Mouse (Mus musculus): ENCODE measurements at regions not wholly inside any gene's neighbourhood (a gene's known extent, or its start where the extent isn't known, plus 50 kb on each side); places are given as distances from the start of the nearest gene placed in this dataset.

DNA sequence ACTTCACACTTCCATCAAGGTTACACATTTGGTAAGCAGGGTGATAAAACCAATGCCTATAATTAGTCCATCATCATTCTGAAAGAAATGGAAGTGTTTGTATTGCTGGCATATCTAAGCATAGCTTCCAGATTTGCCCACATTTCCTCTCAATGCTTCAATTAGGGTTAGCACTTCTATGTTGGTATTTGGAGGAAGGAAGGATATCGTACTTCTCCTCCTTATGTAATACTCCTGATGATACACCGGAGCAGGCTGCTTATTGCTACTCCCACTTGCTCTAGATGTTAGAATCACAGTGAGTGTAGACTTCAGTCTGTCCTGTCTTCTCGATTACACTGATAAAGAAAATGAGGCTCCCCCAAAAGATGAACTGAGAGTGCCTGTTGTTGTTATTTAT, 185.4 kb downstream of the Abcc12 start:
- Histone ChIP-seq H3K27me3 (no peaks in the 10 kb centered on the region), H3K9me3 (0 out of 2 replicates have a peak, but pooled peaks cover 6% of the 10 kb centered on the region), H3K9ac (replicated peaks) (no peak overlapping the region), H3K27ac (no peak overlapping the region), H3K36me3 (no peaks in the 10 kb centered on the region), H3K4me1 (replicated peaks) (peaks cover 3% of the 10 kb centered on the region), H3K4me2 (no peak overlapping the region), H3K4me3 (replicated peaks) (no peak overlapping the region)
- 88% methylated on average over 3 of the region's 3 CpGs for WGBS
- ATAC-seq (ENCODE audit: insufficient number of reproducible peaks, insufficient read depth, low FRiP score, low TSS enrichment, low read depth), result no peak

DNA sequence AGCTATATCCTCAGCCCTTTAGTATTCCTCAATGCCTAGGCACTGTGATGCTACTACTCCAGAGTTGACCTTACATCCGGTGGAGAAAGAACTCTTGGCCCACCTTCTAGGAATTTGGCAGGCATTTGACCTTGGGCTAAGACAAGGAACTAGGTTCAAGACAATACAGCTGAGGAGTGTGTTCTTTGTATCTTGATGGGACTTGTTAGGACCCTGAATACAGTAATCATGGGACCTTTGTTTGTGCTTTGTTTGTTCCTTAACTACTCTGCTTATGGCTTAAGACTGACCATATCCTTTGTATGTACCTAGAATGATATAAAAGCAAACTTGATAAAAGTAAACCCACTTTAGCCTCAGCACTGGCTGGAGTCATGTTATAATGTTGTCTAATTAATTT, 186.7 kb downstream of the Abcc12 start:
- Histone ChIP-seq H3K4me2 (no peak overlapping the region), H3K4me3 (replicated peaks) (no peak overlapping the region), H3K9me3 (0 out of 2 replicates have a peak, but pooled peaks cover 6% of the 10 kb centered on the region), H3K9ac (replicated peaks) (no peak overlapping the region), H3K36me3 (no peaks in the 10 kb centered on the region), H3K27ac (no peak overlapping the region), H3K4me1 (replicated peaks) (peaks cover 15% of the 10 kb centered on the region), H3K27me3 (no peaks in the 10 kb centered on the region)
- 85% methylated on average over 1 of the region's 1 CpGs for WGBS
- ATAC-seq (ENCODE audit: insufficient number of reproducible peaks, insufficient read depth, low FRiP score, low TSS enrichment, low read depth), result no peak

GRCm38 (mm10) chr8:86393374-86393773, 187.1 kb downstream of the Abcc12 start:
- ATAC-seq (ENCODE audit: insufficient number of reproducible peaks, insufficient read depth, low FRiP score, low TSS enrichment, low read depth), result no peak
- Histone ChIP-seq H3K36me3 (no peaks in the 10 kb centered on the region), H3K4me1 (replicated peaks) (peaks cover 15% of the 10 kb centered on the region), H3K4me2 (no peak overlapping the region), H3K9me3 (0 out of 2 replicates have a peak, but pooled peaks cover 6% of the 10 kb centered on the region), H3K4me3 (replicated peaks) (no peak overlapping the region), H3K27me3 (no peaks in the 10 kb centered on the region), H3K27ac (no peak overlapping the region), H3K9ac (replicated peaks) (no peak overlapping the region)
- 77% methylated on average over 2 of the region's 2 CpGs for WGBS

- H3K9ac ChIP-seq (replicated peaks), result no peak overlapping the region
- 0 out of 2 replicates have a peak, but pooled peaks cover under 1% of the 10 kb centered on the region for H3K9me3 ChIP-seq
- WGBS, result 92% methylated on average over 8 of the region's 8 CpGs
- ATAC-seq (ENCODE audit: insufficient number of reproducible peaks, insufficient read depth, low FRiP score, low TSS enrichment, low read depth), result no peak
- peaks cover 15% of the 10 kb centered on the region for H3K4me1 ChIP-seq (replicated peaks)
- H3K4me2 ChIP-seq, result no peak overlapping the region
- H3K27ac ChIP-seq, result no peak overlapping the region
- H3K36me3 ChIP-seq, result no peaks in the 10 kb centered on the region
- no peaks in the 10 kb centered on the region for H3K27me3 ChIP-seq
- no peak overlapping the region for H3K4me3 ChIP-seq (replicated peaks)
Measured at GRCm38 (mm10) chr8:86390715-86391114, 189.8 kb downstream of the Abcc12 start.

GRCm38 (mm10) chr8:86389690-86390671, 190.5 kb downstream of the Abcc12 start:
- Histone ChIP-seq H3K27ac (peak overlapping the region; percentile 23; the same call in 1 of the 2 replicates), H3K4me2 (no peak overlapping the region), H3K36me3 (no peaks in the 10 kb centered on the region), H3K9me3 (no peaks in the 10 kb centered on the region), H3K27me3 (no peaks in the 10 kb centered on the region), H3K4me3 (replicated peaks) (no peak overlapping the region), H3K9ac (replicated peaks) (no peak overlapping the region), H3K4me1 (replicated peaks) (peaks cover 15% of the 10 kb centered on the region)
- 36% methylated on average over 3 of the region's 3 CpGs for WGBS
- ATAC-seq (ENCODE audit: insufficient number of reproducible peaks, insufficient read depth, low FRiP score, low TSS enrichment, low read depth), result peak; percentile 81

DNA sequence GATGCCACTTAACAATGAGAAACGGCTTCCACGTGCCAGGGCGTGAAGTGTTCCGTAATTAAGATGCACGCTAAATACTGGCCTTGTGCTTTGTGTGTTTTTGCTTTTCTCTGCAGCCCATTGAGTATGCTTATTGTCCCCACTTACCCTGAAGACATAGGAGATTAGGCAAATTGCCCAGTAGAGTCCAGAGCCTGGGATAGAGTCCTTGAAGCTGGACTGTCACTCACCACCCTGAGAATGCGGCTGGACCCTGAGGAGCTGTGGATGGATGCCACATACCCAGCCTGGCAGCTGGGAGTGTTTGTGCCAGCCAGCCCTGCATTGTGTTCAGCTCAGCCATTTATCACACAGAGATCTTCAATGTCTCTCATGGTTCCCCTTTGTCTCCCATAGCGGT, 195.2 kb downstream of the Abcc12 start:
- H3K4me1 ChIP-seq (replicated peaks), result peaks cover 13% of the 10 kb centered on the region
- H3K36me3 ChIP-seq, result no peaks in the 10 kb centered on the region
- 90% methylated on average over 7 of the region's 7 CpGs for WGBS
- no peak overlapping the region for H3K27ac ChIP-seq
- no peak overlapping the region for H3K4me2 ChIP-seq
- no peak overlapping the region for H3K9ac ChIP-seq (replicated peaks)
- no peak overlapping the region for H3K4me3 ChIP-seq (replicated peaks)
- H3K9me3 ChIP-seq, result no peaks in the 10 kb centered on the region
- no peak for ATAC-seq (ENCODE audit: insufficient number of reproducible peaks, insufficient read depth, low FRiP score, low TSS enrichment, low read depth)
- no peaks in the 10 kb centered on the region for H3K27me3 ChIP-seq

- ATAC-seq (ENCODE audit: insufficient number of reproducible peaks, insufficient read depth, low FRiP score, low TSS enrichment, low read depth), result no peak
- H3K9me3 ChIP-seq, result no peaks in the 10 kb centered on the region
- no peak overlapping the region for H3K4me3 ChIP-seq (replicated peaks)
- 84% methylated on average over 10 of the region's 10 CpGs for WGBS
- no peak overlapping the region for H3K27ac ChIP-seq
- H3K4me2 ChIP-seq, result no peak overlapping the region
- H3K9ac ChIP-seq (replicated peaks), result no peak overlapping the region
- no peaks in the 10 kb centered on the region for H3K36me3 ChIP-seq
- H3K27me3 ChIP-seq, result no peaks in the 10 kb centered on the region
- H3K4me1 ChIP-seq (replicated peaks), result no peaks in the 10 kb centered on the region
Measured at GRCm38 (mm10) chr8:86381977-86382376, 198.5 kb downstream of the Abcc12 start.

DNA sequence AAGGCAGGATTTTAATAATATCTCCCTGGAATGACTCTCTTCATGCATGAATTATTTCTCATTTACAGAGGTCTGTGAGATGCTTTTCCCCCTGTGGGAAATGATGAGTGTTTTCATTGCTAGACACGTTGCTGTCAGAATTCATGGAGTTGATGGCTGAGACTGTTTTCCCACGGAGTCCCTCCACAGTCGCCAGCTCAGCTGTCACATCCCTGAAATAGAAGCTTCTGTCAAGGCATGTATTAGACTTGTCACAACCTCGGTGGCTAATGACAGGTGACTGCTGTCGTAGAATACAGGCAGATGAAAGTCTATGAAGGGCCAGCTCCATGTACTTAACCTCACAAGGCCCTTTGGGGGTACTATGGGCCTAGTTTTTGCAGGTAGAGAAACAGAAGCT, 212.4 kb downstream of the Abcc12 start:
- WGBS, result 70% methylated on average over 5 of the region's 5 CpGs
- H3K36me3 ChIP-seq, result no peaks in the 10 kb centered on the region
- H3K4me2 ChIP-seq, result no peak overlapping the region
- no peak for ATAC-seq (ENCODE audit: insufficient number of reproducible peaks, insufficient read depth, low FRiP score, low TSS enrichment, low read depth)
- no peak overlapping the region for H3K27ac ChIP-seq
- no peaks in the 10 kb centered on the region for H3K27me3 ChIP-seq
- H3K9me3 ChIP-seq, result 0 out of 2 replicates have a peak, but pooled peaks cover 3% of the 10 kb centered on the region
- H3K4me1 ChIP-seq (replicated peaks), result no peaks in the 10 kb centered on the region
- H3K4me3 ChIP-seq (replicated peaks), result no peak overlapping the region
- no peak overlapping the region for H3K9ac ChIP-seq (replicated peaks)

- H3K9ac ChIP-seq (replicated peaks), result no peak overlapping the region
- 90% methylated on average over 4 of the region's 4 CpGs for WGBS
- H3K36me3 ChIP-seq, result no peaks in the 10 kb centered on the region
- no peaks in the 10 kb centered on the region for H3K27me3 ChIP-seq
- no peak overlapping the region for H3K4me3 ChIP-seq (replicated peaks)
- H3K4me1 ChIP-seq (replicated peaks), result no peaks in the 10 kb centered on the region
- H3K4me2 ChIP-seq, result no peak overlapping the region
- H3K27ac ChIP-seq, result no peak overlapping the region
- 0 out of 2 replicates have a peak, but pooled peaks cover 3% of the 10 kb centered on the region for H3K9me3 ChIP-seq
- ATAC-seq (ENCODE audit: insufficient number of reproducible peaks, insufficient read depth, low FRiP score, low TSS enrichment, low read depth), result no peak
Measured at GRCm38 (mm10) chr8:86366636-86367035, 213.8 kb downstream of the Abcc12 start.

DNA sequence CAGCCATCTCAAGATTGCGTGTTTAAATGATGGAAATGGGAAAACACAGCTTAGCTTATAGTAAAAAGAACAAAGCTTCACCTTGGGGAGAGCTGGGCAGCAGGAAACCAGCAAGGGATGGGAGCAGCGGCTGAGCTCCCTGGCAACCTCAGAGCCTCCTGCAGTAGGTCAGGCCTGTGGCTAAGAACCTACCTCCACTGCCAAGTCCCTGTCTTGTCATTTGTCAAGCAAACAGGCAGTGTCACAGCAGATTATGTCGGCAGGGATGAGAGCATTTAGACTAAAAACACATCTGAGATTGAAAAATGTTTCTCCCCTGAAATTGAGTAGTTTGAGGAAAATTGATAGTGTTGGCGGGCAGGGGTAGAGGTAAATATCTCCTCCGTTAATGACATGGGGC, 214.8 kb downstream of the Abcc12 start:
- H3K9ac ChIP-seq (replicated peaks), result no peak overlapping the region
- H3K27me3 ChIP-seq, result no peaks in the 10 kb centered on the region
- no peak overlapping the region for H3K4me3 ChIP-seq (replicated peaks)
- no peak overlapping the region for H3K4me2 ChIP-seq
- no peak overlapping the region for H3K27ac ChIP-seq
- 82% methylated on average over 5 of the region's 5 CpGs for WGBS
- ATAC-seq (ENCODE audit: insufficient number of reproducible peaks, insufficient read depth, low FRiP score, low TSS enrichment, low read depth), result no peak
- H3K4me1 ChIP-seq (replicated peaks), result no peaks in the 10 kb centered on the region
- H3K36me3 ChIP-seq, result no peaks in the 10 kb centered on the region
- H3K9me3 ChIP-seq, result 0 out of 2 replicates have a peak, but pooled peaks cover 3% of the 10 kb centered on the region

DNA sequence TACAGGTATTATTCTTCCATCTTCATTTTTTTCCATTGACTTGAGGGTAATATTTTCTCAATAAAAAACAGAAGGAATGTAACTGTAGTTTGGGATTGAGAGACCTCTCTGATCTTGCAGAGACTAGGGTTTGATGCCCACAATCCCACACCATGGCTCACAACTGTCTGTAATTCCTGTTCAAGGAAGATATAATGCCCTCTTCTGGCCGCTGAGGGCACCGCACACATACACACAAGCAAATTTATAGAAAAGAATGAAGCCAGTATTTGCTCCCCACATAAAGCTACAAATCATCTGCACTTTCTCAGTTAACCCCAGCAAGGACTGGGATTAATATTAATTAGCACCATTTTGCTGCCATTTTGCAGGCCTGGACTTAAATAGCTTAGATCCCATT, 215.6 kb downstream of the Abcc12 start:
- no peak overlapping the region for H3K9ac ChIP-seq (replicated peaks)
- H3K27me3 ChIP-seq, result no peaks in the 10 kb centered on the region
- ATAC-seq (ENCODE audit: insufficient number of reproducible peaks, insufficient read depth, low FRiP score, low TSS enrichment, low read depth), result no peak
- 0 out of 2 replicates have a peak, but pooled peaks cover 3% of the 10 kb centered on the region for H3K9me3 ChIP-seq
- no peaks in the 10 kb centered on the region for H3K36me3 ChIP-seq
- H3K4me1 ChIP-seq (replicated peaks), result no peaks in the 10 kb centered on the region
- no peak overlapping the region for H3K4me2 ChIP-seq
- H3K4me3 ChIP-seq (replicated peaks), result no peak overlapping the region
- no peak overlapping the region for H3K27ac ChIP-seq
- 63% methylated on average over 2 of the region's 2 CpGs for WGBS

Measured in limb, embryonic 12.5 days (tissue).